Mouse (Mus musculus): ENCODE measurements around the gene 2310046K23Rik. TPM values are rescaled to one million over a fixed set of nuclear protein-coding genes. Genes with fewer than 3 reads are reported as not detected.

Gene 2310046K23Rik
- polyA plus RNA-seq, 1 experiment: not detected

Other genes with a start within 250 kb of the 2310046K23Rik start
- gene Sprr2a3, start 249.1 kb downstream of the 2310046K23Rik start, polyA plus RNA-seq (2012; rRNA removed): 210 and 226 TPM in 2 replicates
- not detected in 2 replicates for gene Sprr2b, start 217.9 kb downstream of the 2310046K23Rik start, polyA plus RNA-seq (2012; rRNA removed)
- gene Sprr2d, start 195.4 kb downstream of the 2310046K23Rik start, polyA plus RNA-seq (2012; rRNA removed): not detected in 2 replicates
- not detected in 2 replicates for gene Sprr2e, start 182.4 kb downstream of the 2310046K23Rik start, polyA plus RNA-seq (2012; rRNA removed)
- not detected in 2 replicates for gene Sprr2f, start 169.3 kb downstream of the 2310046K23Rik start, polyA plus RNA-seq (2012; rRNA removed)
- gene Sprr2h, start 148.8 kb downstream of the 2310046K23Rik start, polyA plus RNA-seq (2012; rRNA removed): 0.16 TPM in 1 of 2 replicates, not detected in the other
- not detected in 2 replicates for gene Sprr2i, start 126.5 kb downstream of the 2310046K23Rik start, polyA plus RNA-seq (2012; rRNA removed)
- gene Sprr2j-ps, start 116.4 kb downstream of the 2310046K23Rik start, polyA plus RNA-seq (2012; rRNA removed): not detected in 2 replicates
- 7.5 and 8.2 TPM in 2 replicates for gene Gm9774, start 105.1 kb downstream of the 2310046K23Rik start, polyA plus RNA-seq (2012; rRNA removed)
- not detected in 2 replicates for gene Sprr2k, start 101.9 kb downstream of the 2310046K23Rik start, polyA plus RNA-seq (2012; rRNA removed)
- gene Sprr1b, start 95.7 kb downstream of the 2310046K23Rik start, polyA plus RNA-seq (2012; rRNA removed): not detected in 2 replicates
- gene Sprr3, start 75.8 kb downstream of the 2310046K23Rik start, polyA plus RNA-seq (2012; rRNA removed): 0.37 TPM in 1 of 2 replicates, not detected in the other
- 8.5 and 16.7 TPM in 2 replicates for gene Sprr1a, start 48.6 kb downstream of the 2310046K23Rik start, polyA plus RNA-seq (2012; rRNA removed)
- gene Sprr4, start 34.0 kb downstream of the 2310046K23Rik start, polyA plus RNA-seq (2012; rRNA removed): not detected in 2 replicates
- gene Ivl, start 39.2 kb upstream of the 2310046K23Rik start, polyA plus RNA-seq (2012; rRNA removed): not detected in 2 replicates
- 0.69 TPM in 1 of 2 replicates, not detected in the other for gene Smcp, start 54.5 kb upstream of the 2310046K23Rik start, polyA plus RNA-seq (2012; rRNA removed)
- gene 2210017I01Rik, start 73.0 kb upstream of the 2310046K23Rik start, polyA plus RNA-seq (2012; rRNA removed): not detected in 2 replicates
- gene Lce6a, start 87.1 kb upstream of the 2310046K23Rik start, polyA plus RNA-seq (2012; rRNA removed): not detected in 2 replicates
- not detected in 2 replicates for gene Lce1a1, start 113.8 kb upstream of the 2310046K23Rik start, polyA plus RNA-seq (2012; rRNA removed)
- 0.15 TPM in 1 of 2 replicates, not detected in the other for gene Lce1b, start 122.4 kb upstream of the 2310046K23Rik start, polyA plus RNA-seq (2012; rRNA removed)
- gene Lce1a2, start 135.8 kb upstream of the 2310046K23Rik start, polyA plus RNA-seq (2012; rRNA removed): not detected in 2 replicates
- gene Lce1c, start 144.7 kb upstream of the 2310046K23Rik start, polyA plus RNA-seq (2012; rRNA removed): not detected in 2 replicates
- gene Lce1d, start 152.7 kb upstream of the 2310046K23Rik start, polyA plus RNA-seq (2012; rRNA removed): not detected in 2 replicates
- gene Lce1e, start 174.6 kb upstream of the 2310046K23Rik start, polyA plus RNA-seq (2012; rRNA removed): not detected in 2 replicates
- not detected in 2 replicates for gene Lce1f, start 185.8 kb upstream of the 2310046K23Rik start, polyA plus RNA-seq (2012; rRNA removed)
- not detected in 2 replicates for gene Gm38119, start 204.6 kb upstream of the 2310046K23Rik start, polyA plus RNA-seq (2012; rRNA removed)
- gene Lce1g, start 217.8 kb upstream of the 2310046K23Rik start, polyA plus RNA-seq (2012; rRNA removed): not detected in 2 replicates
- gene Lce1h, start 230.6 kb upstream of the 2310046K23Rik start, polyA plus RNA-seq (2012; rRNA removed): not detected in 2 replicates
- not detected in 2 replicates for gene Lce1i, start 244.4 kb upstream of the 2310046K23Rik start, polyA plus RNA-seq (2012; rRNA removed)

All from large intestine, adult 2 months (tissue).